Mouse (Mus musculus) lung, embryonic 16.5 days (tissue): Measurements from ENCODE around the gene Hmga1. TPM values are rescaled to one million over a fixed set of nuclear protein-coding genes. Genes with fewer than 3 reads are reported as not detected.

Experiments
- ATAC-seq: fragments of 200-750 bp; cut with Nextera tagmentation; 2 replicates; pipeline ENCODE4 v1.8.0; 2017; ENCODE audit warnings: low read depth, mild to moderate bottlenecking, moderate library complexity
- H3K27ac ChIP-seq: fragments of 300-500 bp; sonication (generic); 2 replicates; pipeline ENCODE4 v1.5.1; 2014; ENCODE audit warnings: mild to moderate bottlenecking, control low read depth, low read length
- H3K27me3 ChIP-seq: fragments of 300-500 bp; sonication (generic); 2 replicates; pipeline ENCODE4 v1.6.1; 2014; ENCODE audit warnings: low read depth, low read length, mixed read lengths; ENCODE audit not compliant: control insufficient read depth, insufficient read depth
- H3K36me3 ChIP-seq: fragments of 300-500 bp; sonication (generic); 2 replicates; pipeline ENCODE4 v1.6.1; 2014; ENCODE audit warnings: low read length; ENCODE audit not compliant: control insufficient read depth, insufficient read depth
- H3K4me1 ChIP-seq: fragments of 300-500 bp; sonication (generic); replicated peaks from 2 replicates; pipeline ENCODE4 v1.6.1; 2014; ENCODE audit warnings: low read length, mixed read lengths; ENCODE audit not compliant: control insufficient read depth, insufficient read depth
- H3K4me2 ChIP-seq: fragments of 300-500 bp; sonication (generic); 2 replicates; pipeline ENCODE4 v1.6.1; 2014; ENCODE audit warnings: low read depth, low read length, control low read depth
- H3K4me3 ChIP-seq: fragments of 300-500 bp; sonication (generic); 2 replicates; pipeline ENCODE4 v1.5.1; 2014; ENCODE audit warnings: mild to moderate bottlenecking, low read length, control low read depth
- H3K9ac ChIP-seq: fragments of 300-500 bp; sonication (generic); 2 replicates; pipeline ENCODE4 v1.6.1; 2014; ENCODE audit warnings: low read length, control low read depth
- H3K9me3 ChIP-seq: fragments of 300-500 bp; sonication (generic); 2 replicates; pipeline ENCODE4 v1.6.1; 2016; ENCODE audit warnings: low read length; ENCODE audit not compliant: control insufficient read depth
- WGBS: fragments of 180-500 bp; shearing (Covaris S2); extraction: QIAGEN DNeasy Blood & Tissue Kit; methylation state at CpG from one replicate; pipeline ENCODE4 v1.1.7; 2014; 5-methylcytosine and 5-hydroxymethylcytosine counted together
- polyA plus RNA-seq: library from polyadenylated mRNA; unstranded; fragments of >200 nt; fragmentation: Nextera tagmentation; extraction: Ambion mirVana; gene quantifications from 2 replicates; pipeline ENCODE4 v1.2.1, GENCODE M21; 2015

Hmga1 gene
- polyA plus RNA-seq, 1 experiment from 2014 or later = 215 TPM

DNA sequence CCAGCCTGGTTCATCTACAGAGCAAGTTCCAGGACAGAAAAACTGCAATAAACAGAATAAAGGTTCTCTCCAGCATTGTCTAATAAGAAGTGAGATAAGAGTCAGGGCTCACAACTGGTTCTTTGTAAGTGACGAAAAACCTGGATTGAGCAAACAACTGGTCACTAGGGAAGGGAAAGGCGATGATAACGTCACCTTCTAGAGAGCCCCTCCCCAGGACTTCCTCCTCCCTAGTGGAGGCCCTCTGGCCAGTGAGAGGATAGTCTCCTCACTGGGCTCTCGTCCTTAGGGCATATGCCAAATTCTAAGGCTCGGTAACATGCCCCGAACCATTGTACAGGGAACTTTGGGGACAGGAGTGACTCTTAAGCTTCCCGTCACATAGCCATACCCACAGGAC, 19.8 kb downstream of the Hmga1 start:
- H3K9me3 ChIP-seq = no peaks in the 10 kb centered on the region
- no peak overlapping the region for H3K4me2 ChIP-seq
- no peak overlapping the region for H3K4me3 ChIP-seq
- H3K27me3 ChIP-seq = no peaks in the 10 kb centered on the region
- peaks cover 13% of the 10 kb centered on the region for H3K4me1 ChIP-seq
- H3K9ac ChIP-seq = no peak overlapping the region
- H3K36me3 ChIP-seq = peaks cover 19% of the 10 kb centered on the region
- ATAC-seq = no peak
- 63% methylated on average over 7 of the region's 7 CpGs for WGBS
- H3K27ac ChIP-seq = peak overlapping the region; percentile 48

DNA sequence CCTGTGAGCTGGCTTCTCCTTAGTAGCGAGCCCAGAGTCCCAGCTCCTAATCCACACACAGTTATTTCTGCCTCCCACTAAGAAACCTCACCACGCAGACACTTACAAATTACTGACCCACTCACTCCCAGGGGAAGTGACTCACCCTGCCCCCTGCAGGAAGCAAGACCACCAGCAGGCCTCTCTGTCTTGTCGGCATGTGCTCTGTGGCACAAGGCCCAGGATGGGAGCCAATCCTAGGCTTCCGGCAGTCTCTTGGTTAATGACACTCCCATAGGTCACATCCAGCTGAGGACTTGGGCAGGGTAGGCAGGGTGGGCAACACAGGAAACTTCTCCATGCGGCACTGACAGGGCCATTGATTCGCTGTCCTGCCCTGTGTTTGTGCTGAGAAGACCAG, 21.2 kb downstream of the Hmga1 start:
- no peak overlapping the region for H3K27ac ChIP-seq
- H3K4me3 ChIP-seq = no peak overlapping the region
- no peak for ATAC-seq
- H3K9me3 ChIP-seq = no peaks in the 10 kb centered on the region
- H3K4me2 ChIP-seq = no peak overlapping the region
- WGBS = 64% methylated on average over 6 of the region's 6 CpGs
- peaks cover 21% of the 10 kb centered on the region for H3K36me3 ChIP-seq
- no peak overlapping the region for H3K9ac ChIP-seq
- peaks cover 13% of the 10 kb centered on the region for H3K4me1 ChIP-seq
- no peaks in the 10 kb centered on the region for H3K27me3 ChIP-seq

DNA sequence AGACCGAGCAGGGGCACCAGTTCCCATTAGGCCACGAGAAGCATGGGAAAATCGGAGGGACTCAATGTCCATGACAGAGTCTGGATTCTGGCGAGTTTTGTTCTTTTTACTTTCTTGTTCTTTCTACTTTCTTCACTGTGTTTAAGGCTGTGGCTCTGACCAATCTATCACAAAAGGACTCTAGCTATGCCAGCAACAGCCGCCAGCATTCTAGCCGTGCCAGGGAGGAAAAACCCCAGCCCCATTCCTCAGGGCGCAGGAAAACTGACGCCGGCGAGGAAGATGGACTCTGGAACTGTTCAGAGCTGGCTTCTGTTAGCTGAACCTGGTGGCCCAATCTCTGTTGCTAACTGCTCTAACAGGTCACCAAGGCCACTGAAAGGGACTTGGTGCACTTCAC, 22.2 kb downstream of the Hmga1 start:
- no peak for ATAC-seq
- Histone ChIP-seq H3K4me1 (peaks cover 13% of the 10 kb centered on the region), H3K4me2 (no peak overlapping the region), H3K9ac (no peak overlapping the region), H3K27ac (no peak overlapping the region), H3K9me3 (no peaks in the 10 kb centered on the region), H3K27me3 (no peaks in the 10 kb centered on the region), H3K4me3 (no peak overlapping the region), H3K36me3 (peaks cover 21% of the 10 kb centered on the region)
- 93% methylated on average over 10 of the region's 10 CpGs for WGBS

DNA sequence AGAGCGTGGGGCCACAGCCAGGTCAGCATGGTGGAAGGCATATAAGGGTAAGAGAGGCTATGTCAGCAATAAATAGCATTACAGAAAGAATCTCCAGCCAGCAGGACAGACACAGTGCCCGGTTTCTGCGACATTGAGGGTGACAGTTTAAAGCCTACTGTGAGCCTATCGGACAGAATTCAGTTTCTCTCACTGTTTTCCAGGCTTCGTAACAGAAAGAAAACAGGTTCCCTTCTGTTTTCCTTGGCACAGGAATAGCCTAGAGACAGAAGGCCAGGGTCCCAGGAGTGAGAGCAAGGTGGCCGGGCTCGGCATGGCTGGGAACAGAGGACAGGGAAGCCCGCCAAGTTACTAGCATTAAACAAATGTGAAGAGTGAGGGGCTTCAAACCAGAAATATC, 23.5 kb downstream of the Hmga1 start:
- Histone ChIP-seq H3K27me3 (no peaks in the 10 kb centered on the region), H3K27ac (no peak overlapping the region), H3K9ac (no peak overlapping the region), H3K4me3 (no peak overlapping the region), H3K4me1 (peaks cover 13% of the 10 kb centered on the region), H3K9me3 (no peaks in the 10 kb centered on the region), H3K4me2 (no peak overlapping the region), H3K36me3 (peaks cover 21% of the 10 kb centered on the region)
- no peak for ATAC-seq
- 91% methylated on average over 8 of the region's 8 CpGs for WGBS

DNA sequence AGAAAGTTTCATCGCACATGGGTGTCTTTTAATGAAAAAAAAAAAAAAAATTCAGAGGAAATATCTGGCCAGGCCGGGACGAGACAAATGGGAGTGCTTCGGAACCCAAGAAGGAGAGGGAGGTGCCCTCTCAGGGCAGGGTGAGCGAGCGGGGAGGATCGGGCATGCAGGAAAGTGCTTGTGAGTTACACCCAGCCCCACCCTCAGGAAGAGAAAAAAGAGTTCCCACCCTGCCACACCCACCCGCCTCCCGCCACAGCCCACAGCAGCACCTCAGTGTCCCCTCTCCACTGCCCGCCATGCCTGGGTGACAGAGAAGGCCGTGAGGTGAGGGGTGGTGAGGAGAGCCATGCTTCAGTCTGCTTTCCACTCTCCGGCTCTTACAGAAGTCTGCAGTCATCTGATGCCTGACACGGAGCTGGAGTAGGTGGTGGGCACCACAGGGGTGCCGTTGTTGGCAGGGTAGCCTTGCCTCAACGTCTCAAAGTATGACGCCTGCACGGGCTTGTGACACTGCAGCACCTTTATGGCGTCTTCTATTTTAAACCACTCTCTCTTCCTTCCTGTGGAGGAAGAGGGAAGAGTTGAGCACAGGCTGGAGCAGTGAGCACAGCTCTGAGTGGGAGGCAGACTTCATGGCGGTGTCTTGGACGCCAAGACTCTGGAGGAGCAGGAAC, 24.2 kb downstream of the Hmga1 start:
- peaks cover 11% of the 10 kb centered on the region for H3K4me1 ChIP-seq
- no peak overlapping the region for H3K27ac ChIP-seq
- ATAC-seq = no peak
- H3K36me3 ChIP-seq = peaks cover 21% of the 10 kb centered on the region
- 80% methylated on average over 20 of the region's 20 CpGs for WGBS
- no peaks in the 10 kb centered on the region for H3K9me3 ChIP-seq
- no peaks in the 10 kb centered on the region for H3K27me3 ChIP-seq
- H3K4me2 ChIP-seq = no peak overlapping the region
- no peak overlapping the region for H3K4me3 ChIP-seq
- H3K9ac ChIP-seq = no peak overlapping the region

DNA sequence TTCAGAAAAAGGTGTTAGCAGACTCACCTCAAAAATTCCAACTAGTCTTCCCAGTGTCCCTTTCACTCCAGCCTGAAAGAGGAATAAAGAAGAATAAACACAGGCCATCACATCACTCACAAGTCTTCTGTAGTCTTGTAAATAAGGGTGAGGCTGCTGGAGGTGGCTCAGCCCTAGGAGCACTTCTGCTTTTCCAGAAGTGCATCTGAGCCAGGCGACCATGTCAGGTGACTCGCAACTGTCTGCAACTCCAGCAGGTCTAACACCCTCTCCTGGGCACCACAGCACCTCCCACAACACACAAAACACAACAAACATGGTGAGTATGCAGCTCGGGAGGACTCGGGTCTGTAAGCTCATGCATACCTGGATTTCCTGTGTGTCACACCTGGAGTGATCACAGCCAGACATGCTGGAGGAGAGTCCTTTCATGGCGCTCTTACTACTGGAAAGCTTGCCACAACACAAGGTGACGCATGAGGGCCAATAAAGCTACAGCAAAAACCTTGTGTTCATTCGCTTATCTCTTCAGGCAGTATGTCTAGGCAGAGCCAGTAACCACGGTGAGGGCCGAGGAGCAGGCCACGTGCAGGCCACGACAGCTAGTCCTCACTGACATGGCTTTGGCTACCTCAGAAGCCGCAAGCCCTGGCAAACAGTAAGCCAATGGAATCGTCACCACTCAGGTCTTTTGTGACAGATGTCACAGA, 27.0 kb downstream of the Hmga1 start:
- no peak overlapping the region for H3K4me2 ChIP-seq
- no peak for ATAC-seq
- no peaks in the 10 kb centered on the region for H3K9me3 ChIP-seq
- H3K27ac ChIP-seq = no peak overlapping the region
- H3K4me1 ChIP-seq = no peaks in the 10 kb centered on the region
- peaks cover 22% of the 10 kb centered on the region for H3K36me3 ChIP-seq
- H3K9ac ChIP-seq = no peak overlapping the region
- no peaks in the 10 kb centered on the region for H3K27me3 ChIP-seq
- no peak overlapping the region for H3K4me3 ChIP-seq
- 85% methylated on average over 13 of the region's 13 CpGs for WGBS

DNA sequence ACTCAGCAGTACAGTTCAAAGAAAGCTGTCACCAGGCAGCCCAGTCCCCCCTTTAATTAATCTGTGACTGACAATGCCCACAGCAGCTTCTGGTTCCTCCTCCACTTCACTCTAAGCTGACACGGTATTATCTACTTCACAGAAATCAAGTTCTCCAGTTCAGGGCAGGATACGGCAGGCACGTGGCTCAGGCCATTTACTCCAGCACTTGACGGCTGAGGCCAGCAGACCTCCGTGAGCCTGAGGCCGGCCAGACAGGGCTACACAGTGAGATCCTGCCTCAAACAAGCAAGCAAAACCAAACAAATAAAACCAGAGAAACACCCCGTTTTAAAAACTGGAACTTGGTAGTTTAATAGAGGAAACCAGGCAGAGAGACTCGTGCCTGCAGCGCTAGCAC, 30.4 kb downstream of the Hmga1 start:
- H3K9ac ChIP-seq = no peak overlapping the region

DNA sequence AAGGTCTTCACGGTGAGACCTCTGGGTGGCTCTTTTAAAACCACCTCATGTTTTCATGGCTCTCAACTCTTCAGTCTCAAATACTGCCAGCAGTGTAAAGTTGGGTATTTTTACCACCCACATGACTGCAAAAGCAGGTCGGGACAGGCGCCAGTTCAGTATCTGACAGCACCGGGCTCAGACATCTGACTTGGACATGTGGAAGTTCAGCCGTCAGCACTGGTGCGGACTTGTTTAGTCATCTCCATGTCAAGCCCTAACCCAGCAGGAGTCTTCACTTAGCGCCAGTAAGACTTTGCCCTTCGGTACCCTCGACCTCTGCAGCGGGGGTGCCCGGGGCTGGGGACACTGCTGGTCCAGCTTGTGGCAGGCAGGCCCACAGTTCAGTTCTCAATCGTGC, 31.0 kb downstream of the Hmga1 start:
- H3K4me1 ChIP-seq = no peaks in the 10 kb centered on the region
- no peaks in the 10 kb centered on the region for H3K27me3 ChIP-seq
- H3K4me2 ChIP-seq = no peak overlapping the region
- 74% methylated on average over 12 of the region's 12 CpGs for WGBS
- no peak for ATAC-seq
- H3K9ac ChIP-seq = no peak overlapping the region
- H3K4me3 ChIP-seq = no peak overlapping the region
- 0 out of 2 replicates have a peak, but pooled peaks cover 2% of the 10 kb centered on the region for H3K36me3 ChIP-seq
- no peak overlapping the region for H3K27ac ChIP-seq
- no peaks in the 10 kb centered on the region for H3K9me3 ChIP-seq

More for the DNA sequence above, 30.4 kb downstream of the Hmga1 start:
- Histone ChIP-seq H3K4me1 (no peaks in the 10 kb centered on the region), H3K27me3 (no peaks in the 10 kb centered on the region), H3K4me2 (no peak overlapping the region), H3K9me3 (no peaks in the 10 kb centered on the region), H3K36me3 (peaks cover 2% of the 10 kb centered on the region; the same call in 1 of the 2 replicates), H3K27ac (no peak overlapping the region), H3K4me3 (no peak overlapping the region)
- ATAC-seq = no peak
- 55% methylated on average over 9 of the region's 9 CpGs for WGBS

DNA sequence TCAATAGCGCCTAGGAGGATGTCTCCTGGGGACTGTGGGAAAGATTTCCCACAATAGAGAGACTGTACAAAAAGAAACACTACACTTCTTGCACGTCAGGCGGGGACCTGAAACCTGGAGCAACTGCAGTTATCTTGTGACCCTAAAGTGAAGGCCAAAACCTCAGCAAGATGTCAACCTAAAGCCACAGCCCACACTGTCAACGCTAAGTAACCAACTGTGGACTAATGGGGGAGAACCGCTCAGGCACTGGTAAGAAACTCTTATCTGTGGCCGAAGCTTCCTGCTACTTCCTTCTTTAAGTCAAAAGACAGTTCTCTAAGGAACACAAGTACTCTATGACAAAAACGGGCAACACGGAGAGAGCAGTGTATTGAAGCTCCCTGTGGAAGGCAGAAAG, 31.9 kb downstream of the Hmga1 start:
- peaks cover 7% of the 10 kb centered on the region; the same call in 1 of the 2 replicates for H3K36me3 ChIP-seq
- no peak overlapping the region for H3K27ac ChIP-seq

More for the DNA sequence above, 31.9 kb downstream of the Hmga1 start:
- Histone ChIP-seq H3K27me3 (no peaks in the 10 kb centered on the region), H3K9me3 (no peaks in the 10 kb centered on the region), H3K4me1 (no peaks in the 10 kb centered on the region), H3K4me2 (no peak overlapping the region), H3K9ac (no peak overlapping the region), H3K4me3 (no peak overlapping the region)
- WGBS = 71% methylated on average over 8 of the region's 8 CpGs
- no peak for ATAC-seq
